Mouse (Mus musculus) lung, embryonic 14.5 days (tissue): ENCODE measurements around the gene Incenp. TPM values are rescaled to one million over a fixed set of nuclear protein-coding genes. Genes with fewer than 3 reads are reported as not detected.
"Not testable (repeated sequence)": the region's sequence is repeated elsewhere in the genome, so short reads cannot be mapped to it uniquely, and the experiment has no call there.

Experiments used
- ATAC-seq: fragments of 200-750 bp; cut with Nextera tagmentation; 2 replicates; pipeline ENCODE4 v1.8.0; 2017; ENCODE audit warnings: mild to moderate bottlenecking, moderate TSS enrichment, moderate library complexity; ENCODE audit not compliant: insufficient read depth
- DNase-seq: peaks from one replicate; pipeline ENCODE4 v3.0.0-alpha.2; 2015
- H3K27ac ChIP-seq: fragments of 300-500 bp; sonication (generic); 2 replicates; pipeline ENCODE4 v1.5.1; 2014; ENCODE audit warnings: low read depth, mild to moderate bottlenecking, moderate library complexity
- H3K27me3 ChIP-seq: fragments of 300-500 bp; sonication (generic); 2 replicates; pipeline ENCODE4 v1.6.1; 2014; ENCODE audit warnings: low read length, control low read depth; ENCODE audit not compliant: insufficient read depth
- H3K36me3 ChIP-seq: fragments of 300-500 bp; sonication (generic); 2 replicates; pipeline ENCODE4 v1.6.1; 2014; ENCODE audit warnings: control low read depth; ENCODE audit not compliant: insufficient read depth
- H3K4me1 ChIP-seq: fragments of 300-500 bp; sonication (generic); 2 replicates; pipeline ENCODE4 v1.6.1; 2014; ENCODE audit warnings: antibody characterized with exemption, control low read depth; ENCODE audit not compliant: insufficient read depth
- H3K4me2 ChIP-seq: fragments of 300-500 bp; sonication (generic); 2 replicates; pipeline ENCODE4 v1.6.1; 2014; ENCODE audit warnings: mild to moderate bottlenecking
- H3K4me3 ChIP-seq: fragments of 300-500 bp; sonication (generic); 2 replicates; pipeline ENCODE4 v1.5.1; 2014; ENCODE audit warnings: low read depth, low read length
- H3K9ac ChIP-seq: fragments of 300-500 bp; sonication (generic); 2 replicates; pipeline ENCODE4 v1.6.1; 2014
- H3K9me3 ChIP-seq: fragments of 300-500 bp; sonication (generic); 2 replicates; pipeline ENCODE4 v1.6.1; 2016; ENCODE audit warnings: low read depth, low read length, control low read depth
- CTCF ChIP-seq: IDR thresholded peaks from 2 replicates; pipeline ENCODE4 v1.5.1; 2016; ENCODE audit warnings: antibody characterized with exemption, low read depth
- WGBS: fragments of 180-500 bp; shearing (Covaris S2); extraction: QIAGEN DNeasy Blood & Tissue Kit; methylation state at CpG from one replicate; pipeline ENCODE4 v1.1.7; 2014; 5-methylcytosine and 5-hydroxymethylcytosine counted together
- polyA plus RNA-seq: library from polyadenylated mRNA; unstranded; fragments of >200 nt; fragmentation: Nextera tagmentation; extraction: Ambion mirVana; gene quantifications from 2 replicates; pipeline ENCODE4 v1.2.1, GENCODE M21; 2014

Gene Incenp
- polyA plus RNA-seq, 1 experiment from 2014 or later = 137 TPM

- no peak overlapping the region for H3K4me2 ChIP-seq
- peaks cover 9% of the 10 kb centered on the region for H3K4me1 ChIP-seq
- H3K4me3 ChIP-seq = no peak overlapping the region
- no peak for ATAC-seq
- no peak for DNase-seq
- no peaks in the 10 kb centered on the region for H3K36me3 ChIP-seq
- no peaks in the 10 kb centered on the region for H3K9me3 ChIP-seq
- H3K27me3 ChIP-seq = no peaks in the 10 kb centered on the region
- no peak overlapping the region for H3K9ac ChIP-seq
- no peak overlapping the region for H3K27ac ChIP-seq
- TF ChIP-seq CTCF = no peak
- 48% methylated on average over 9 of the region's 9 CpGs for WGBS
Observed at GRCm38 (mm10) chr19:9918176-9918861, 19.0 kb upstream of the Incenp start.

DNA sequence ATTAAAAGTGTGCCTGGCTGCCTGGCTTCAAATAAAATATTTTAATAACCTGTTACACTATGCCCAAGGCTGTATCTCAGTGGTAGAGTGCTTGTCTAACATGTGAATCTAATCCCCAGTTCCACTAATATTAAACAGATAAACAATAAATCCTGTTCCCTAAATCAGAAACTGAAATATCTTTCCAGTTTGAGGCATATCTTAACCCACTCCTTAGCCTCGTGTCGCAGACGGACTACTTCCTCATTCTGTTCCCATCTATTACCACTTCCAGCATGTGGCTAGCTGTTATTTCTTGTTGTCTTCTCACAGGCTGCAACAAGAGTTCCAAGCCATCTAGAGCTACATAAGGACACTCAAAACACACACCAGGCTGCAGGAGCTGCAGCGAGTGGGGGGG, 18.4 kb upstream of the Incenp start:
- Histone ChIP-seq H3K9ac (no peak overlapping the region), H3K9me3 (no peaks in the 10 kb centered on the region), H3K4me3 (no peak overlapping the region), H3K36me3 (no peaks in the 10 kb centered on the region), H3K4me2 (no peak overlapping the region), H3K4me1 (peaks cover 9% of the 10 kb centered on the region; the same call in 1 of the 2 replicates), H3K27me3 (no peaks in the 10 kb centered on the region), H3K27ac (no peak overlapping the region)
- ATAC-seq (no peak), DNase-seq (no peak)
- WGBS = 72% methylated on average over 4 of the region's 4 CpGs
- TF ChIP-seq CTCF = no peak

DNA sequence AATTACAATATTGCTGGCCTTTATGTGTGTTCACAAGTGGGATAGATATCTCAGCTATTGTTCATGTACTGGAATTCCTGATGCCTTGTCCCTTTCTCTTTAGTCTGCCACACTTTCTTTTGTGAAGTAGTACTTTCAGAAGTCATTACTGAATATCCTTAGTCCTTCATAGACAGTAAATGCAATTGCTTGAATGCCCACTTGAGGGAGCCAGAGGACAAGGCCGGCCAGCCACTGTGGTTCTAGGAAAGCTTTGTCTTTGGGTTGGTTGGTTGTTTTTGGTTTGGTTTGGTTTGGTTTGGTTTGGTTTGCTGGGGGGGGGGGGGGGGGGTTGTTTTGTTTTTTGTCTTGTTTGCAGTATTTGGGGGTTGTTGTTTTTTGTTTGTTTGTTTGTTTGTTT, 16.6 kb upstream of the Incenp start:
- DNase-seq = peak; percentile 94
- no peak overlapping the region for H3K9ac ChIP-seq
- no peak for ATAC-seq
- WGBS = 0% methylated on average over 1 of the region's 1 CpGs
- no peaks in the 10 kb centered on the region for H3K9me3 ChIP-seq
- H3K36me3 ChIP-seq = no peaks in the 10 kb centered on the region
- no peaks in the 10 kb centered on the region for H3K4me1 ChIP-seq
- H3K4me3 ChIP-seq = no peak overlapping the region
- TF ChIP-seq CTCF = peak; percentile 96
- no peaks in the 10 kb centered on the region for H3K27me3 ChIP-seq
- H3K27ac ChIP-seq = no peak overlapping the region
- no peak overlapping the region for H3K4me2 ChIP-seq

- H3K4me1 ChIP-seq = no peaks in the 10 kb centered on the region
- DNase-seq (no peak), ATAC-seq (no peak)
- H3K4me2 ChIP-seq = no peak overlapping the region
- no peak overlapping the region for H3K4me3 ChIP-seq
- WGBS = 82% methylated on average over 3 of the region's 3 CpGs
- H3K9me3 ChIP-seq = no peaks in the 10 kb centered on the region
- no peaks in the 10 kb centered on the region for H3K27me3 ChIP-seq
- H3K36me3 ChIP-seq = no peaks in the 10 kb centered on the region
- TF ChIP-seq CTCF = no peak
- no peak overlapping the region for H3K9ac ChIP-seq
- no peak overlapping the region for H3K27ac ChIP-seq
Observed at GRCm38 (mm10) chr19:9914346-9914745, 15.0 kb upstream of the Incenp start.

DNA sequence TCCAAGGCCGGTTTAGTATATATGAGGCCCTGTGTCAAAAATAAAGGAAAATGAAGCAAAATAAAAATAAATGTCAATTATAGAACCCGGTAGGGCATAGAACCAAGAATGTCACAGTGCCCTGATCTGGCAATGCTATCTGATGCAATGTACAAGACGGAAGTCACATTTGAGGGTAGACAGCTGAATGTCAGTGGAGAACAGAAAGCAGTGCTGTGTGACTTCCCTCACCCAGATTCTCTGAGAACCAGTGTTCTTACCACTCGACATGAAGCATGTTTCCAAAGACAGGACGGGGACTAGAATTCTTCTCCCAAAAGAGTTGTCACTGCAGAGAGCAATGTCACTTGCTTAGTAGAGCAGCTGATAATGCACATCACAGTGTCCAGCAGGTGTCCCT, 14.4 kb upstream of the Incenp start:
- Histone ChIP-seq H3K27me3 (no peaks in the 10 kb centered on the region), H3K4me1 (no peaks in the 10 kb centered on the region), H3K4me2 (no peak overlapping the region), H3K4me3 (no peak overlapping the region), H3K27ac (no peak overlapping the region), H3K9me3 (no peaks in the 10 kb centered on the region), H3K36me3 (no peaks in the 10 kb centered on the region), H3K9ac (no peak overlapping the region)
- ATAC-seq (no peak), DNase-seq (no peak)
- WGBS = 82% methylated on average over 5 of the region's 5 CpGs
- TF ChIP-seq CTCF = no peak

DNA sequence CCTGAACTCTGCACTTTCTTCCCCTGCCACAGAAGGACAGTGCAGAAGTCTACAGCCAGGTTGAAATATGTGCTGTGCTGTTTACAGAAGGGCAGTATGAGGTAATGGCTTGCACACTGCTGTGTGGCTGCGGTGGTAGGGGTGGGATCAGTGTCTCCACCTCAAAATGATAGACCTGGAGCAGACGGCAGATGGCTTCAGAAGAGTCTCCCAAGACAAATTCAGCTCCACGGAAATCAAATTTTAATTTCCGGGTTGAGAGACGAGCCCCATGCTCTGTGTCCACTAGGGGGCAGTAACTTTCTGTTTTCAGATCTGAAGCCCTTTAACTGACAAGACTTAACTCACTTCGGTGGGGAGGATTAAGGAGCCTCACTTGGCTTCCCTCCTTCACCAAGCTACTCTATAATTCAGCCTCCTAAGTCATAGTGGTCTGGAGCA, 12.0 kb upstream of the Incenp start:
- no peaks in the 10 kb centered on the region for H3K9me3 ChIP-seq
- ATAC-seq = peak; percentile 41; the same call in 1 of the 2 replicates
- H3K36me3 ChIP-seq = no peaks in the 10 kb centered on the region
- H3K4me3 ChIP-seq = no peak overlapping the region
- no peak overlapping the region for H3K9ac ChIP-seq
- DNase-seq = peak; percentile 91
- peak; percentile 76 for TF ChIP-seq CTCF
- no peaks in the 10 kb centered on the region for H3K27me3 ChIP-seq
- 0 out of 2 replicates have a peak overlapping the region, but pooled peaks have one; percentile 1 for H3K4me2 ChIP-seq
- no peaks in the 10 kb centered on the region for H3K4me1 ChIP-seq
- 7% methylated on average over 6 of the region's 6 CpGs for WGBS
- no peak overlapping the region for H3K27ac ChIP-seq

DNA sequence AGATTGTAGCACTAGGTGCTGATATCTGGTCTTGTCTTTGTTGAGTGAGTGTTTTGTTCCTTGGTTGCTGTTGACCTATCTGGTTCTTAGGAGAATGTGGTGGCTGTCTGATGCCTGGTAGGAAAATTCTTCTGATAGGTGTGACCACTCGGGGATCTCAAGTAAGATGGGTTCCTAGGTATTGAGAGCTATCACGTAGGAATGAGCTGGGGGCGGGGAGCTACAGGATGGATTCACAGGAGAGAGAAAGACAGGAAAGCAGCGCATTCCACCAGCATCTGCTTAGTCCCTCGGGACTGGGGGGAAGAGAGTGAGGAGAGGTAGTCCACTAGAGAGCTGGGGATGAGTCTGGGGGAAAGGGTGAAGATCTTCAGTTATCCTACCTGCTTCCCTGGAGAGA, 10.0 kb upstream of the Incenp start:
- H3K27ac ChIP-seq = no peak overlapping the region
- H3K9me3 ChIP-seq = no peaks in the 10 kb centered on the region
- ATAC-seq (no peak), DNase-seq (no peak)
- H3K36me3 ChIP-seq = no peaks in the 10 kb centered on the region
- no peaks in the 10 kb centered on the region for H3K27me3 ChIP-seq
- H3K4me3 ChIP-seq = no peak overlapping the region
- H3K4me1 ChIP-seq = no peaks in the 10 kb centered on the region
- WGBS = 68% methylated on average over 5 of the region's 5 CpGs
- no peak overlapping the region for H3K4me2 ChIP-seq
- TF ChIP-seq CTCF = no peak
- no peak overlapping the region for H3K9ac ChIP-seq

GRCm38 (mm10) chr19:9900696-9901095, 1.3 kb upstream of the Incenp start:
- DNase-seq, H3K27ac ChIP-seq, H3K4me3 ChIP-seq, H3K4me2 ChIP-seq, H3K9ac ChIP-seq, ATAC-seq, H3K27me3 ChIP-seq, H3K9me3 ChIP-seq: not testable (repeated sequence)
- Histone ChIP-seq H3K4me1 (peaks cover 17% of the 10 kb centered on the region), H3K36me3 (peaks cover 12% of the 10 kb centered on the region)
- 97% methylated on average over 2 of the region's 2 CpGs for WGBS
